ENCODE assay signal across 29 mouse cellular contexts in the genomic region with DNA sequence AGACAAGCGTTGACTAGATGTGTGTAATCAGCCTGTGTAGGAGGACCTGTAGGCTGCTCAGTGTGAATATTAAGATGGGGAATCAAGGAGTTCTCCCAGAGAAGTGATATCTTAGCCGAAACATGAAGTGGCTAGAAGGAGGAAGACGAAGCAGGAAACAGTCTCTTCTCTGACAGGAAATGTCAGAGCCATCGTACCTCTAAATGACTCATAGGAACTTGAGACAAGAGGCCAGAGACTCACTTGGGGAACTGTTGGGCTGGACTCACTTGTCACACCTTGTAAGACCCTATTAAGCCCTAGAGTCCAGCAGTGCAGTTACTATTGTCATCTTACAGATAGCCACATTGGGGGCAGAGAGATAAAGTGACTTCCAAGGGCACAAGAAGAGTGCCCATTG. TPM values are rescaled to one million over a fixed set of nuclear protein-coding genes. Genes with fewer than 3 reads are reported as not detected.
DNase-seq lines count a peak whose midpoint lies in the region; ATAC-seq lines count a peak whose summit lies in the region.
"Had no signal": no experiment of that assay in that cellular context is flagged by ENCODE, and none has a peak within 500 bp of the region (broad histone marks: within the 10 kb centered on the region; RNA-seq: fewer than 3 reads in every experiment).

No protein-coding gene starts in this region.

- H3K9ac ChIP-seq in kidney, embryonic 14.5 days (ENCODE audit: low read depth, low read length), result no peak overlapping the region
- H3K9ac ChIP-seq in forebrain, embryonic 14.5 days (ENCODE audit: low read length), result no peak overlapping the region
- H3K9ac ChIP-seq: embryonic facial prominence, embryonic 13.5 days; liver, embryonic 14.5 days; midbrain, embryonic 12.5 days; neural tube, embryonic 12.5 days had no signal

- peak; percentile 78 for DNase-seq in 416B (ENCODE audit: low read depth)
- DNase-seq in forebrain, embryonic 14.5 days (ENCODE audit: low spot score), result no peak
- no peak for DNase-seq in midbrain, embryonic 10.5 days (ENCODE audit: low spot score)
- DNase-seq: adrenal gland, postnatal 10 days; cerebellum, adult 11-12 months; cerebellum, adult 9-11 months; gastrocnemius, postnatal 10 days; heart, postnatal 14 days; kidney, adult 8-10 months; kidney, postnatal 14 days; left cerebral cortex, postnatal 4 days; lung, adult 2 months; lung, postnatal 10 days; spleen, adult 18-20 months; thymus, adult 18-20 months; thymus, postnatal 25 days had no signal

- H3K27me3 ChIP-seq in kidney, embryonic 14.5 days (ENCODE audit: control insufficient read depth, insufficient read depth, low read length), result no peaks in the 10 kb centered on the region
- no peaks in the 10 kb centered on the region for H3K27me3 ChIP-seq in forebrain, embryonic 14.5 days (replicated peaks; ENCODE audit: control insufficient read depth, insufficient read depth, low read length)
- H3K27me3 ChIP-seq in midbrain, embryonic 10.5 days (ENCODE audit: low read depth, poor library complexity, severe bottlenecking), result no peaks in the 10 kb centered on the region
- H3K27me3 ChIP-seq: CH12.LX; embryonic facial prominence, embryonic 13.5 days; midbrain, embryonic 12.5 days; neural tube, embryonic 12.5 days had no signal

- peak; percentile 64 for ATAC-seq in activated CD4-positive, CD25-positive, alpha-beta regulatory T cell, adult 4 months
- peak; percentile 25 to 56; a peak in 2 of 4 replicates for ATAC-seq in hematopoietic stem cell, adult 5-6 weeks (replicated peaks in 1 of 2; ENCODE audit: insufficient read depth in 1 of 2, low FRiP score in 2 of 2, low TSS enrichment in 1 of 2, low read depth in 1 of 2, poor library complexity in 2 of 2, severe bottlenecking in 2 of 2)
- ATAC-seq in neutrophil, adult 5-6 weeks (ENCODE audit: extremely low read depth, insufficient number of reproducible peaks, low FRiP score, poor library complexity, severe bottlenecking), result 0 out of 2 replicates have a peak, but pooled peaks have one; percentile 13
- ATAC-seq in kidney, embryonic 14.5 days (ENCODE audit: low FRiP score, low TSS enrichment), result no peak
- ATAC-seq in forebrain, embryonic 14.5 days, result no peak
- ATAC-seq: hindbrain, embryonic 16.5 days; intestine, embryonic 16.5 days had no signal

- no peaks in the 10 kb centered on the region for H3K4me1 ChIP-seq in kidney, embryonic 14.5 days (ENCODE audit: control insufficient read depth, insufficient read depth, low read length)
- no peaks in the 10 kb centered on the region for H3K4me1 ChIP-seq in forebrain, embryonic 14.5 days (ENCODE audit: control insufficient read depth, insufficient read depth, low read length)
- H3K4me1 ChIP-seq in midbrain, embryonic 10.5 days, result no peaks in the 10 kb centered on the region
- H3K4me1 ChIP-seq: embryonic facial prominence, embryonic 13.5 days; midbrain, embryonic 12.5 days; neural tube, embryonic 12.5 days had no signal

- no peak overlapping the region for H3K4me3 ChIP-seq in kidney, embryonic 14.5 days (ENCODE audit: low read length)
- H3K4me3 ChIP-seq in forebrain, embryonic 14.5 days (ENCODE audit: low read depth, low read length), result no peak overlapping the region
- no peak overlapping the region for H3K4me3 ChIP-seq in midbrain, embryonic 10.5 days
- H3K4me3 ChIP-seq: embryonic facial prominence, embryonic 13.5 days; midbrain, embryonic 12.5 days; myocyte; neural tube, embryonic 12.5 days had no signal

- WGBS in kidney, embryonic 14.5 days, result 56% methylated on average over 4 of the region's 4 CpGs
- 91% methylated on average over 4 of the region's 4 CpGs for WGBS in forebrain, embryonic 14.5 days
- 91% methylated on average over 4 of the region's 4 CpGs for WGBS in midbrain, embryonic 10.5 days

- no peak overlapping the region for H3K4me2 ChIP-seq in kidney, embryonic 14.5 days (replicated peaks; ENCODE audit: low read depth, low read length)
- H3K4me2 ChIP-seq in forebrain, embryonic 14.5 days (ENCODE audit: low read length), result no peak overlapping the region
- H3K4me2 ChIP-seq: embryonic facial prominence, embryonic 13.5 days; midbrain, embryonic 12.5 days; neural tube, embryonic 12.5 days had no signal

- no peak overlapping the region for H3K27ac ChIP-seq in kidney, embryonic 14.5 days (ENCODE audit: low read depth, low read length)
- no peak overlapping the region for H3K27ac ChIP-seq in forebrain, embryonic 14.5 days (ENCODE audit: low read depth, low read length)
- H3K27ac ChIP-seq in midbrain, embryonic 10.5 days (replicated peaks), result no peak overlapping the region
- H3K27ac ChIP-seq: embryonic facial prominence, embryonic 13.5 days; liver, embryonic 14.5 days; midbrain, embryonic 12.5 days; neural tube, embryonic 12.5 days; stomach, postnatal 0 days had no signal

- H3K9me3 ChIP-seq in kidney, embryonic 14.5 days (ENCODE audit: control insufficient read depth, low read length), result no peaks in the 10 kb centered on the region
- no peaks in the 10 kb centered on the region for H3K9me3 ChIP-seq in forebrain, embryonic 14.5 days (replicated peaks; ENCODE audit: control insufficient read depth, low read length)
- no peaks in the 10 kb centered on the region for H3K9me3 ChIP-seq in midbrain, embryonic 10.5 days (replicated peaks)
- H3K9me3 ChIP-seq: embryonic facial prominence, embryonic 13.5 days; midbrain, embryonic 12.5 days; neural tube, embryonic 12.5 days had no signal

- no peaks in the 10 kb centered on the region for H3K36me3 ChIP-seq in kidney, embryonic 14.5 days (ENCODE audit: control insufficient read depth, insufficient read depth, low read length)
- no peaks in the 10 kb centered on the region for H3K36me3 ChIP-seq in forebrain, embryonic 14.5 days (ENCODE audit: control insufficient read depth, insufficient read depth, low read length)
- H3K36me3 ChIP-seq in midbrain, embryonic 10.5 days, result no peaks in the 10 kb centered on the region
- H3K36me3 ChIP-seq: embryonic facial prominence, embryonic 13.5 days; midbrain, embryonic 12.5 days; neural tube, embryonic 12.5 days had no signal

RNA-seq across cellular contexts. Expression of gene Ifrd1, which starts 25.0 kb away (rescaled TPM):
- polyA plus RNA-seq in activated CD4-positive, CD25-positive, alpha-beta regulatory T cell, adult 4 months (2017; shearing (Covaris generic)), result 10 to 100 TPM; 51.8 to 63.0 TPM
- 161 and 171 TPM in 2 replicates for total RNA-seq in hematopoietic stem cell, adult 5-6 weeks (2017)
- 83.0 and 103 TPM in 2 replicates for total RNA-seq in neutrophil, adult 5-6 weeks (2017)
- polyA plus RNA-seq in kidney, embryonic 14.5 days (2014; fragmentation: Nextera tagmentation; extraction: Ambion mirVana), result 128 and 131 TPM in 2 replicates
- polyA plus RNA-seq in forebrain, embryonic 14.5 days (2014; fragmentation: Nextera tagmentation; extraction: Ambion mirVana), result 188 and 206 TPM in 2 replicates
- polyA plus RNA-seq in midbrain, embryonic 10.5 days (2016; fragmentation: Nextera tagmentation; extraction: Ambion mirVana), result 133 and 140 TPM in 2 replicates

Comparison
In these comparisons a context has a peak if more than half of its experiments do, and no peak if none do; other contexts are left out.
1. ATAC-seq: peak in activated CD4-positive, CD25-positive, alpha-beta regulatory T cell, adult 4 months (single experiment), hematopoietic stem cell, adult 5-6 weeks (2 of 2) and neutrophil, adult 5-6 weeks (single experiment); none in kidney, embryonic 14.5 days (single experiment) and forebrain, embryonic 14.5 days (single experiment).